Mouse (Mus musculus) stomach, postnatal 0 days (tissue): Measurements from ENCODE around the gene Ulk3.

Source experiments
- CTCF ChIP-seq: IDR thresholded peaks from 2 replicates; pipeline ENCODE4 v1.5.1; 2016; ENCODE audit warnings: antibody characterized with exemption, low read depth, mild to moderate bottlenecking, moderate library complexity
- EP300 ChIP-seq: optimal IDR thresholded peaks from 2 replicates; pipeline ENCODE3; 2016; ENCODE audit warnings: antibody characterized with exemption

DNA sequence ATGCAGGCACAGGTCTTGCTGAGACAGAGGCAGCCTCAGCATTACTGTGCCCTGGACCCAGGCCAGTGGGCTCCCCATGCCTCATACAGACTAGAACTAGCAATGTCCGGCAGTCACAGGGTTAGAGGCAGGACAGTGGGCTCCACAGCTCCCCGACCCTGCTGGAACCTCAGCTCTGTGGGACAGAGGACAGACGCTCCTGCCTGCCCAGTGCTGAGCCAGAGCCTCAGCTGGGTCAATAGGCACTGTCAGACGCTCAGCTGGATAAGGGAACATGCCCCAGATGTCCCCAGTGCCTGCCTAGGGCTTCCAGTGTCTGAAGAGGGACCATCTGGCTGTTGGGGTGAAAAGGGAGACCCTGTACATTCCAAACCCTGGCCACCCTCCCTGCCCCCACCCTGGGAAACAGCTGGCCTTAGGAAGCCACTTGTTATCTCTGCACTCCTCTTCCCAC, 8.7 kb downstream of the Ulk3 start:
- no peak for TF ChIP-seq CTCF
- TF ChIP-seq EP300, result no peak
